Mouse (Mus musculus): ENCODE measurements at regions not wholly inside any gene's neighbourhood (a gene's known extent, or its start where the extent isn't known, plus 50 kb on each side); places are given as distances from the start of the nearest gene placed in this dataset.

- H3K4me3 ChIP-seq = no peak overlapping the region
- no peaks in the 10 kb centered on the region for H3K36me3 ChIP-seq (replicated peaks)
- DNase-seq (ENCODE audit: low spot score) = peak; percentile 39
- H3K27me3 ChIP-seq (replicated peaks; ENCODE audit: low read depth, poor library complexity, severe bottlenecking) = no peaks in the 10 kb centered on the region
- H3K27ac ChIP-seq (replicated peaks) = peak overlapping the region; percentile 66
- H3K4me1 ChIP-seq = peaks cover 30% of the 10 kb centered on the region
- 59% methylated on average over 23 of the region's 23 CpGs for WGBS
- no peaks in the 10 kb centered on the region for H3K9me3 ChIP-seq
Measured at GRCm38 (mm10) chr1:186182498-186183203, 65.5 kb upstream of the Lyplal1 start.

- Histone ChIP-seq H3K36me3 (replicated peaks) (no peaks in the 10 kb centered on the region), H3K27ac (replicated peaks) (no peak overlapping the region), H3K4me3 (no peak overlapping the region), H3K4me1 (peaks cover 10% of the 10 kb centered on the region), H3K27me3 (replicated peaks; ENCODE audit: low read depth, poor library complexity, severe bottlenecking) (no peaks in the 10 kb centered on the region), H3K9me3 (no peaks in the 10 kb centered on the region)
- DNase-seq (ENCODE audit: low spot score) = no peak
- 72% methylated on average over 3 of the region's 3 CpGs for WGBS
Measured at GRCm38 (mm10) chr1:186177019-186177418, 59.9 kb upstream of the Lyplal1 start.

GRCm38 (mm10) chr1:186173472-186174014 lies 56.4 kb upstream of the Lyplal1 start:
- H3K27ac ChIP-seq (replicated peaks) = no peak overlapping the region
- no peak overlapping the region for H3K4me3 ChIP-seq
- H3K4me1 ChIP-seq = peaks cover 5% of the 10 kb centered on the region
- DNase-seq (ENCODE audit: low spot score) = peak; percentile 12
- H3K27me3 ChIP-seq (replicated peaks; ENCODE audit: low read depth, poor library complexity, severe bottlenecking) = no peaks in the 10 kb centered on the region
- no peaks in the 10 kb centered on the region for H3K9me3 ChIP-seq
- no peaks in the 10 kb centered on the region for H3K36me3 ChIP-seq (replicated peaks)
- 86% methylated on average over 8 of the region's 8 CpGs for WGBS

GRCm38 (mm10) chr1:186171691-186172090 lies 54.6 kb upstream of the Lyplal1 start:
- Histone ChIP-seq H3K36me3 (replicated peaks) (no peaks in the 10 kb centered on the region), H3K4me3 (no peak overlapping the region), H3K27me3 (replicated peaks; ENCODE audit: low read depth, poor library complexity, severe bottlenecking) (no peaks in the 10 kb centered on the region), H3K27ac (replicated peaks) (no peak overlapping the region), H3K9me3 (no peaks in the 10 kb centered on the region), H3K4me1 (peaks cover 5% of the 10 kb centered on the region)
- WGBS = 88% methylated on average over 6 of the region's 6 CpGs
- no peak for DNase-seq (ENCODE audit: low spot score)

Data from embryonic facial prominence, embryonic 10.5 days (tissue).